Mouse (Mus musculus): ENCODE measurements around the gene Tas2r110. TPM values are rescaled to one million over a fixed set of nuclear protein-coding genes. Genes with fewer than 3 reads are reported as not detected.

Tas2r110 gene
- total RNA-seq (2021) = not detected

DNA sequence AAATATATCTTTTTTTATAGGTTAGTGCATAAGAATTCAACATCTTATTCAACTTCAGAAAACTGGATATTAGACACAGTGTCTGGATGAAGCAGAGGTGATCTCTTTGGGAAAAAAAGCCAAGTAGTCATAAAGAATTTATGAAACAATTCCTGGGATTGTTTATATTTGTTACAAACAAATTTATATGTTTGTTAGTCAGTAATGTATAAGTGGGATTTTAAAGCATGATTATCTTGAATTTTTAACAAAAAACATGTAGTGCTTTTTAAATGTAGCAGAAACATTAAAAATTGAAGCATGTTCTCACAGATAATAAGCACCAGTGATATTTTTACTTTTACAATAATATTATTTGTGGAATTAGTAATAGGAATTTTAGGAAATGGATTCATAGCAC is at the start of gene Tas2r110:
Gene Tas2r110, plus strand, starts transcription at position 301 of the 400 bp plus-strand sequence.
- intact Hi-C loops (cut with DNase I) = no loop called here
- DNase-seq (ENCODE audit: low spot score in 2 of 2) = no peak

DNA sequence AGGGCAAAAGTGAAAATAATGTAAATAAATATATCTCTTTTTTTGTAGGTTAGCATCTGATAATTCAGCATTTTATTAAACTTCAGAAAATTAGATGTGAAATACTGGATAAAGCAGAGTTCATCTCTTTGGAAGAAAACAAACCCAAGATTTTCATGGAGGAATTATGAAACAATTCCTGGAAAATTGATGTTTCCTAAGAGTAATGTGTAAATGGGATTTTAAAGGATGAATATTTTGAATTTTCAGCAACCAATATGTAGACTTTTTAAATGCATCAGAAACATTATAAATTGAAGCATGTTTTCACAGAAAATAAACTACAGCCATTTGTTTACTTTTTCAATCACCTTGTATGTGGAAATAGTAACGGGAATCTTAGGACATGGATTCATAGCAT is 21.0 kb upstream of the Tas2r110 start, which contains the start of gene Tas2r123:
Gene Tas2r123, plus strand, starts transcription at position 301 of the 400 bp plus-strand sequence.
- DNase-seq (ENCODE audit: low spot score in 2 of 2) = no peak
- intact Hi-C loops (cut with DNase I) = no loop called here

DNA sequence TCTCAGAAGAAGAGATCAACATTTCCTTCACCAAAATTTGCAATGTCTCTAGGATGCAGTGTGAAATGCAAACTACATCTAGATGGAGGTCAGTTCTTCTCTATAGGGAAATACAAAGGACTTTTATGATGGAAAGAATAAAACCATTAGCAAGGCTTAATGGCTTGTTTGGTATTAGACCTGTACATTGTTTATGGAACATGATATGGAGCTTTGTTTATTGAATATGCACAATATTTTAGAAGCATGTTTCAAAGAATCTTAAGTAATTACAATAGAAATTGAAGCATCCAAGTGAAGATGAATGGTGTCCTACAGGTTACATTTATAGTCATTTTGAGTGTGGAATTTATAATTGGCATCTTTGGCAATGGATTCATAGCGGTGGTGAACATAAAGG is 12.7 kb upstream of the Tas2r110 start, which contains the start of gene Tas2r116:
Gene Tas2r116, plus strand, starts transcription at position 301 of the 400 bp plus-strand sequence.
- no peak for DNase-seq (ENCODE audit: low spot score in 2 of 2)
- intact Hi-C loops (cut with DNase I) = no loop called here

DNA sequence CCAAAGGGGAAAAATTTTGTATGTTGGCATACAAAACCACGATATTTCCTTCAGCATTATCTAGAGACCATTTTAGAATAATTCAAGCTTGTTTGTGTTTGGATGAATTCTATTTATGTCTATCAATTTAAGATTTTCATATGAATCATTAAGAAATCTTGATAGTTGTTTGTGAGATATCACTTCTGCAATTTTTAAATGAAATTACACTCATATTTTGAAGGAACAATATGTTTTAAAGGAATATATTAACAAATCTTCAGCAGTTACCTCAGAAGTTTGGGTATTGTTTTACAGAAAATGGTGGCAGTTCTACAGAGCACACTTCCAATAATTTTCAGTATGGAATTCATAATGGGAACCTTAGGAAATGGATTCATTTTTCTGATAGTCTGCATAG is 24.9 kb downstream of the Tas2r110 start, which contains the start of gene Tas2r113:
Gene Tas2r113, plus strand, starts transcription at position 301 of the 400 bp plus-strand sequence.
- intact Hi-C loops (cut with DNase I) = loop anchor here (5.0 kb wide), 1 partner anchor 365 kb away; no protein-coding TSS in a partner anchor
- DNase-seq (ENCODE audit: low spot score in 2 of 2) = no peak

DNA sequence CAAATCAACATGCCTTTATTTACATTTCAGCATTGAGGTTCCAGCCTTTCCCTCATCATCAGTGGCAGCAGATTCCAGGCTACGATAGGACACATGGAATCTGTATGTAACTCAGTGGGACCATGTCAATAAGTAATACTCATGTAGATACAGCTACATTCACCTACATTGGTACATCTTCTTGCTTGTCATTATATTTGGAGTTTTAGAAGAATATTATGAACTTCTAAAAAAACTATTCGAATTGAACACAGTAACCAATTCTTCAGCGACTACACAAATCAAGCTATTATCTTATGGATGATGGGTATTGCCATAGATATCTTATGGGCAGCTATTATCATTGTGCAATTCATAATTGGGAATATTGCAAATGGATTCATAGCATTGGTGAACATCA is 41.5 kb downstream of the Tas2r110 start, which contains the start of gene Tas2r125:
Gene Tas2r125, plus strand, starts transcription at position 301 of the 400 bp plus-strand sequence.
- intact Hi-C loops (cut with DNase I) = no loop called here
- no peak for DNase-seq (ENCODE audit: low spot score in 2 of 2)

Other genes with a start within 250 kb of the Tas2r110 start
- gene A630073D07Rik, start 216.5 kb upstream of the Tas2r110 start, total RNA-seq (2021) = not detected
- not detected for gene Tas2r120, start 211.1 kb upstream of the Tas2r110 start, total RNA-seq (2021)
- not detected for gene Tas2r121, start 167.0 kb upstream of the Tas2r110 start, total RNA-seq (2021)
- not detected for gene Tas2r122, start 156.1 kb upstream of the Tas2r110 start, total RNA-seq (2021)
- gene Tas2r115, start 130.0 kb upstream of the Tas2r110 start, total RNA-seq (2021) = not detected
- not detected for gene Tas2r124, start 113.3 kb upstream of the Tas2r110 start, total RNA-seq (2021)
- not detected for gene Tas2r102, start 105.9 kb upstream of the Tas2r110 start, total RNA-seq (2021)
- not detected for gene Tas2r136, start 89.8 kb upstream of the Tas2r110 start, total RNA-seq (2021)
- not detected for gene Tas2r117, start 65.2 kb upstream of the Tas2r110 start, total RNA-seq (2021)
- not detected for gene Tas2r123, start 20.9 kb upstream of the Tas2r110 start, total RNA-seq (2021)
- not detected for gene Tas2r116, start 12.6 kb upstream of the Tas2r110 start, total RNA-seq (2021)
- not detected for gene Tas2r113, start 25.0 kb downstream of the Tas2r110 start, total RNA-seq (2021)
- gene Tas2r125, start 41.6 kb downstream of the Tas2r110 start, total RNA-seq (2021) = not detected
- not detected for gene Tas2r129, start 83.1 kb downstream of the Tas2r110 start, total RNA-seq (2021)
- not detected for gene Tas2r131, start 89.9 kb downstream of the Tas2r110 start, total RNA-seq (2021)
- gene Tas2r109, start 113.0 kb downstream of the Tas2r110 start, total RNA-seq (2021) = not detected
- gene Tas2r103, start 169.1 kb downstream of the Tas2r110 start, total RNA-seq (2021) = not detected
- gene Tas2r140, start 187.8 kb downstream of the Tas2r110 start, total RNA-seq (2021) = not detected
- 10 to 100 TPM; 94.2 to 98.7 TPM for gene Smim10l1, start 236.9 kb downstream of the Tas2r110 start, total RNA-seq (2021)

Data from left cerebral cortex, postnatal 36 days (tissue).